Mouse (Mus musculus) stomach, postnatal 0 days (tissue): ENCODE data around the gene Gm11639.

Experiments
- CTCF ChIP-seq: IDR thresholded peaks from 2 replicates; pipeline ENCODE4 v1.5.1; 2016; ENCODE audit warnings: antibody characterized with exemption, low read depth, mild to moderate bottlenecking, moderate library complexity
- EP300 ChIP-seq: optimal IDR thresholded peaks from 2 replicates; pipeline ENCODE3; 2016; ENCODE audit warnings: antibody characterized with exemption

DNA sequence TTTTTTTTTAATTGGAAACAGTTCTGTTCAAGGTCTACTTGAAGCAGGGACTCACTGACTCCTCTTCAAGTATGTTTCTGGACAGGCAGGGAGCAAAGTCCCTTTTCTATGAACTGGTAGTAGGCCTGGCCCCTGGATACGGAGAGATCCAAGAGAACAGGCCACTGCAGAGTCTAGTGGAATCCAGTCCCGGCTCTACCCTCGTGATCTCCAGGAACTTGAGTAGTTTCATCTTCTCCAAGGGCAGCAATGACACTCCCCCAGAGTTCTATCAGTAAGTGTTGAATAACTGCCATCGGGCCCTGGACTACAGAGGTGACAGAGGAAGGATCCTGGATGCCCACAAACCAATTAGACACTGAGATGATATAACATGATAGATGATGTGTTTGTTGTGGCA, 470.4 kb downstream of the Gm11639 start:
- TF ChIP-seq CTCF (no peak), EP300 (no peak)
